Mouse (Mus musculus) liver, embryonic 14.5 days (tissue): ENCODE results near the gene Gm11541.

Source experiments
- CTCF ChIP-seq: IDR thresholded peaks from 2 replicates; pipeline ENCODE4 v1.5.1; 2016; ENCODE audit warnings: antibody characterized with exemption, low read depth, control low read depth
- EP300 ChIP-seq: IDR thresholded peaks from 2 replicates; pipeline ENCODE4 v1.6.1; 2016; ENCODE audit warnings: antibody characterized with exemption, low read depth

GRCm38 (mm10) chr11:94728545-94728944 lies 24.2 kb upstream of the Gm11541 start:
- TF ChIP-seq CTCF (no peak), EP300 (no peak)
